Mouse (Mus musculus) liver, adult 2 months (tissue): ENCODE measurements around the gene Osbpl9. TPM values are rescaled to one million over a fixed set of nuclear protein-coding genes. Genes with fewer than 3 reads are reported as not detected.

ENCODE experiments used
- DNase-seq: peaks from one replicate; pipeline ENCODE4 v3.0.0-alpha.2; 2011; ENCODE audit warnings: low read depth, low spot score; ENCODE audit errors: extremely low read depth
- H3K27ac ChIP-seq: fragments of 200-500 bp; replicated peaks from 2 replicates; pipeline ENCODE4 v1.5.1; 2012; ENCODE audit warnings: low read depth, mild to moderate bottlenecking, control low read depth, inconsistent platforms, low read length; ENCODE audit not compliant: insufficient read depth
- H3K27me3 ChIP-seq: fragments of 200-500 bp; 2 replicates; pipeline ENCODE4 v1.6.1; 2012; ENCODE audit warnings: mild to moderate bottlenecking, moderate library complexity, low read length, inconsistent platforms; ENCODE audit not compliant: control insufficient read depth, insufficient read depth
- H3K36me3 ChIP-seq: fragments of 200-500 bp; 2 replicates; pipeline ENCODE4 v1.6.1; 2012; ENCODE audit warnings: low read length, inconsistent platforms; ENCODE audit not compliant: control insufficient read depth, insufficient read depth
- H3K4me1 ChIP-seq: fragments of 200-500 bp; 2 replicates; pipeline ENCODE4 v1.6.1; 2011; ENCODE audit warnings: low read length; ENCODE audit not compliant: control insufficient read depth, insufficient read depth
- H3K4me3 ChIP-seq: fragments of 200-500 bp; 2 replicates; pipeline ENCODE4 v1.5.1; 2011; ENCODE audit warnings: low read depth, mild to moderate bottlenecking, control low read depth, low read length, moderate library complexity; ENCODE audit not compliant: insufficient read depth
- H3K79me2 ChIP-seq: fragments of 200-500 bp; 2 replicates; pipeline ENCODE4 v1.6.1; 2012; ENCODE audit warnings: inconsistent platforms, mild to moderate bottlenecking, low read length, moderate library complexity; ENCODE audit not compliant: control insufficient read depth, insufficient read depth
- H3K9ac ChIP-seq: fragments of 200-500 bp; 2 replicates; pipeline ENCODE4 v1.6.1; 2012; ENCODE audit warnings: low read depth, mild to moderate bottlenecking, control low read depth, inconsistent platforms, low read length
- CTCF ChIP-seq: fragments of 200-500 bp; IDR thresholded peaks from 2 replicates; pipeline ENCODE4 v1.5.1; 2011; ENCODE audit warnings: low read depth, low read length, control low read depth
- POLR2A ChIP-seq: fragments of 200-500 bp; IDR thresholded peaks from 2 replicates; pipeline ENCODE4 v1.6.1; 2011; ENCODE audit warnings: low read length, control low read depth; ENCODE audit not compliant: insufficient read depth; ENCODE audit errors: extremely low read depth
- WGBS: fragments of 180-500 bp; shearing (Covaris S2); methylation state at CpG from one replicate; pipeline ENCODE4 v1.1.7; 2018; 5-methylcytosine and 5-hydroxymethylcytosine counted together
- polyA plus RNA-seq: library from polyadenylated mRNA; depleted of rRNA; stranded (reverse); fragments of >200 nt; gene quantifications from 2 replicates; pipeline ENCODE4 v1.2.3, GENCODE M21; 2012
- total RNA-seq: library from RNA; depleted of rRNA; stranded (reverse); fragments of >200 nt; gene quantifications from 2 replicates; pipeline ENCODE4 v1.2.3, GENCODE M21; 2014

Osbpl9 gene
- total and polyA plus RNA-seq, 2 experiments = 125 to 128 TPM

- H3K4me1 ChIP-seq = peaks cover 7% of the 10 kb centered on the region
- TF ChIP-seq CTCF (no peak), POLR2A (no peak)
- no peaks in the 10 kb centered on the region for H3K27me3 ChIP-seq
- peaks cover 4% of the 10 kb centered on the region; the same call in 1 of the 2 replicates for H3K36me3 ChIP-seq
- no peak overlapping the region for H3K27ac ChIP-seq
- peak overlapping the region; percentile 6; the same call in 1 of the 2 replicates for H3K4me3 ChIP-seq
- 0 out of 2 replicates have a peak overlapping the region, but pooled peaks have one; percentile 5 for H3K9ac ChIP-seq
- H3K79me2 ChIP-seq = no peaks in the 10 kb centered on the region
- DNase-seq = peak; percentile 55
- 27% methylated on average over 24 of the region's 24 CpGs for WGBS
These were observed 45.4 kb downstream of the Osbpl9 start for GRCm38 (mm10) chr4:109156481-109157261.

- peaks cover 4% of the 10 kb centered on the region; the same call in 1 of the 2 replicates for H3K36me3 ChIP-seq
- no peaks in the 10 kb centered on the region for H3K27me3 ChIP-seq
- H3K4me1 ChIP-seq = peaks cover 7% of the 10 kb centered on the region
- H3K9ac ChIP-seq = no peak overlapping the region
- H3K27ac ChIP-seq = no peak overlapping the region
- H3K4me3 ChIP-seq = no peak overlapping the region
- WGBS = 86% methylated on average over 6 of the region's 6 CpGs
- TF ChIP-seq CTCF (no peak), POLR2A (no peak)
- no peaks in the 10 kb centered on the region for H3K79me2 ChIP-seq
- DNase-seq = no peak
These were observed 46.0 kb downstream of the Osbpl9 start for GRCm38 (mm10) chr4:109156073-109156472.

GRCm38 (mm10) chr4:109150214-109150613, 51.9 kb downstream of the Osbpl9 start:
- no peak for DNase-seq
- H3K9ac ChIP-seq = no peak overlapping the region
- H3K27me3 ChIP-seq = no peaks in the 10 kb centered on the region
- no peak overlapping the region for H3K4me3 ChIP-seq
- no peaks in the 10 kb centered on the region for H3K36me3 ChIP-seq
- peaks cover 2% of the 10 kb centered on the region for H3K4me1 ChIP-seq
- H3K79me2 ChIP-seq = peaks cover 7% of the 10 kb centered on the region; the same call in 1 of the 2 replicates
- WGBS = 87% methylated on average over 2 of the region's 2 CpGs
- no peak overlapping the region for H3K27ac ChIP-seq
- TF ChIP-seq CTCF (no peak), POLR2A (no peak)

- Histone ChIP-seq H3K4me3 (no peak overlapping the region), H3K36me3 (no peaks in the 10 kb centered on the region), H3K27ac (no peak overlapping the region), H3K79me2 (peaks cover 7% of the 10 kb centered on the region; the same call in 1 of the 2 replicates), H3K27me3 (no peaks in the 10 kb centered on the region), H3K9ac (no peak overlapping the region), H3K4me1 (peaks cover 4% of the 10 kb centered on the region)
- no peak for DNase-seq
- WGBS = 84% methylated on average over 2 of the region's 2 CpGs
- TF ChIP-seq POLR2A = no peak
- no peak for TF ChIP-seq CTCF
These were observed 52.7 kb downstream of the Osbpl9 start for GRCm38 (mm10) chr4:109149411-109149810.

GRCm38 (mm10) chr4:109147278-109148038, 54.6 kb downstream of the Osbpl9 start:
- TF ChIP-seq POLR2A (no peak), CTCF (peak; percentile 55; the same call in 1 of the 2 replicates)
- Histone ChIP-seq H3K79me2 (peaks cover 7% of the 10 kb centered on the region; the same call in 1 of the 2 replicates), H3K4me3 (no peak overlapping the region), H3K36me3 (no peaks in the 10 kb centered on the region), H3K27me3 (no peaks in the 10 kb centered on the region), H3K9ac (no peak overlapping the region; the same call in 1 of the 2 replicates), H3K4me1 (peaks cover 18% of the 10 kb centered on the region), H3K27ac (peak overlapping the region; percentile 25; the same call in 1 of the 2 replicates)
- 53% methylated on average over 11 of the region's 11 CpGs for WGBS
- peak; percentile 73 for DNase-seq
